Mouse (Mus musculus) intestine, embryonic 16.5 days (tissue): ENCODE measurements at regions not wholly inside any gene's neighbourhood (a gene's known extent, or its start where the extent isn't known, plus 50 kb on each side); places are given as distances from the start of the nearest gene placed in this dataset.

Experiments
- ATAC-seq: fragments of 200-750 bp; cut with Nextera tagmentation; 2 replicates; pipeline ENCODE4 v1.8.0; 2017; ENCODE audit warnings: moderate TSS enrichment, moderate library complexity
- H3K27ac ChIP-seq: fragments of 300-500 bp; sonication (generic); 2 replicates; pipeline ENCODE4 v1.5.1; 2014; ENCODE audit warnings: mild to moderate bottlenecking, low read length
- H3K27me3 ChIP-seq: fragments of 300-500 bp; sonication (generic); replicated peaks from 2 replicates; pipeline ENCODE4 v1.6.1; 2014; ENCODE audit warnings: low read length, control low read depth, mixed read lengths; ENCODE audit not compliant: control insufficient read depth, insufficient read depth
- H3K36me3 ChIP-seq: fragments of 300-500 bp; sonication (generic); 2 replicates; pipeline ENCODE4 v1.6.1; 2014; ENCODE audit warnings: low read length, control low read depth; ENCODE audit not compliant: control insufficient read depth, insufficient read depth
- H3K4me1 ChIP-seq: fragments of 300-500 bp; sonication (generic); 2 replicates; pipeline ENCODE4 v1.6.1; 2014; ENCODE audit warnings: low read length, control low read depth, mixed read lengths; ENCODE audit not compliant: control insufficient read depth, insufficient read depth
- H3K4me2 ChIP-seq: fragments of 300-500 bp; sonication (generic); 2 replicates; pipeline ENCODE4 v1.6.1; 2014; ENCODE audit warnings: low read depth, low read length, control low read depth
- H3K4me3 ChIP-seq: fragments of 300-500 bp; sonication (generic); 2 replicates; pipeline ENCODE4 v1.5.1; 2014; ENCODE audit warnings: mild to moderate bottlenecking, low read length
- H3K9ac ChIP-seq: fragments of 300-500 bp; sonication (generic); 2 replicates; pipeline ENCODE4 v1.6.1; 2014; ENCODE audit warnings: low read depth, low read length
- H3K9me3 ChIP-seq: fragments of 300-500 bp; sonication (generic); 2 replicates; pipeline ENCODE4 v1.6.1; 2016; ENCODE audit warnings: low read length, control low read depth; ENCODE audit not compliant: control insufficient read depth
- WGBS: fragments of 180-500 bp; shearing (Covaris S2); extraction: QIAGEN DNeasy Blood & Tissue Kit; methylation state at CpG from one replicate; pipeline ENCODE4 v1.1.7; 2014; 5-methylcytosine and 5-hydroxymethylcytosine counted together

GRCm38 (mm10) chr13:94619511-94619910, 169.2 kb upstream of the Tbca start:
- no peak overlapping the region for H3K4me2 ChIP-seq
- no peak overlapping the region for H3K9ac ChIP-seq
- WGBS = 67% methylated on average over 4 of the region's 4 CpGs
- H3K27ac ChIP-seq = no peak overlapping the region
- ATAC-seq = no peak
- H3K9me3 ChIP-seq = no peaks in the 10 kb centered on the region
- H3K4me1 ChIP-seq = no peaks in the 10 kb centered on the region
- H3K27me3 ChIP-seq = no peaks in the 10 kb centered on the region
- no peak overlapping the region for H3K4me3 ChIP-seq
- no peaks in the 10 kb centered on the region for H3K36me3 ChIP-seq

GRCm38 (mm10) chr13:94630055-94630454, 158.7 kb upstream of the Tbca start:
- no peak overlapping the region for H3K4me3 ChIP-seq
- H3K9ac ChIP-seq = no peak overlapping the region
- no peaks in the 10 kb centered on the region for H3K9me3 ChIP-seq
- no peaks in the 10 kb centered on the region for H3K27me3 ChIP-seq
- ATAC-seq = no peak
- H3K4me2 ChIP-seq = no peak overlapping the region
- H3K36me3 ChIP-seq = no peaks in the 10 kb centered on the region
- H3K4me1 ChIP-seq = no peaks in the 10 kb centered on the region
- WGBS = 68% methylated on average over 1 of the region's 1 CpGs
- H3K27ac ChIP-seq = no peak overlapping the region

GRCm38 (mm10) chr13:94630685-94631084, 158.0 kb upstream of the Tbca start:
- Histone ChIP-seq H3K36me3 (no peaks in the 10 kb centered on the region), H3K9ac (no peak overlapping the region), H3K27ac (no peak overlapping the region), H3K9me3 (no peaks in the 10 kb centered on the region), H3K4me3 (no peak overlapping the region), H3K4me2 (no peak overlapping the region), H3K27me3 (no peaks in the 10 kb centered on the region), H3K4me1 (no peaks in the 10 kb centered on the region)
- ATAC-seq = no peak
- 93% methylated on average over 6 of the region's 6 CpGs for WGBS

GRCm38 (mm10) chr13:94632730-94633129, 156.0 kb upstream of the Tbca start:
- Histone ChIP-seq H3K36me3 (no peaks in the 10 kb centered on the region), H3K9ac (no peak overlapping the region), H3K27me3 (no peaks in the 10 kb centered on the region), H3K4me2 (no peak overlapping the region), H3K27ac (no peak overlapping the region), H3K4me3 (no peak overlapping the region), H3K9me3 (no peaks in the 10 kb centered on the region), H3K4me1 (no peaks in the 10 kb centered on the region)
- 42% methylated on average over 5 of the region's 5 CpGs for WGBS
- ATAC-seq = no peak

- Histone ChIP-seq H3K27me3 (no peaks in the 10 kb centered on the region), H3K4me2 (no peak overlapping the region), H3K27ac (no peak overlapping the region), H3K9me3 (no peaks in the 10 kb centered on the region), H3K36me3 (no peaks in the 10 kb centered on the region), H3K4me1 (no peaks in the 10 kb centered on the region), H3K4me3 (no peak overlapping the region), H3K9ac (no peak overlapping the region)
- no peak for ATAC-seq
- 69% methylated on average over 5 of the region's 5 CpGs for WGBS
These were observed 148.4 kb upstream of the Tbca start for GRCm38 (mm10) chr13:94640336-94640735.

- Histone ChIP-seq H3K9ac (no peak overlapping the region), H3K27ac (no peak overlapping the region), H3K4me1 (no peaks in the 10 kb centered on the region), H3K4me2 (no peak overlapping the region), H3K9me3 (no peaks in the 10 kb centered on the region), H3K27me3 (no peaks in the 10 kb centered on the region), H3K36me3 (no peaks in the 10 kb centered on the region), H3K4me3 (no peak overlapping the region)
- WGBS = 70% methylated on average over 19 of the region's 19 CpGs
- no peak for ATAC-seq
These were observed 143.2 kb upstream of the Tbca start for GRCm38 (mm10) chr13:94645241-94646206.

GRCm38 (mm10) chr13:94646326-94646725, 142.4 kb upstream of the Tbca start:
- H3K27me3 ChIP-seq = no peaks in the 10 kb centered on the region
- H3K27ac ChIP-seq = no peak overlapping the region
- H3K4me2 ChIP-seq = no peak overlapping the region
- no peaks in the 10 kb centered on the region for H3K4me1 ChIP-seq
- 84% methylated on average over 2 of the region's 2 CpGs for WGBS
- no peak overlapping the region for H3K9ac ChIP-seq
- no peaks in the 10 kb centered on the region for H3K36me3 ChIP-seq
- no peaks in the 10 kb centered on the region for H3K9me3 ChIP-seq
- ATAC-seq = no peak
- H3K4me3 ChIP-seq = no peak overlapping the region

GRCm38 (mm10) chr13:94646781-94647555, 141.7 kb upstream of the Tbca start:
- Histone ChIP-seq H3K27me3 (no peaks in the 10 kb centered on the region), H3K27ac (no peak overlapping the region), H3K9me3 (no peaks in the 10 kb centered on the region), H3K4me3 (no peak overlapping the region), H3K4me1 (no peaks in the 10 kb centered on the region), H3K4me2 (no peak overlapping the region), H3K36me3 (no peaks in the 10 kb centered on the region), H3K9ac (no peak overlapping the region)
- no peak for ATAC-seq
- WGBS = 59% methylated on average over 12 of the region's 12 CpGs

- Histone ChIP-seq H3K36me3 (no peaks in the 10 kb centered on the region), H3K4me3 (no peak overlapping the region), H3K9ac (no peak overlapping the region), H3K27ac (no peak overlapping the region), H3K4me2 (no peak overlapping the region), H3K27me3 (no peaks in the 10 kb centered on the region), H3K4me1 (no peaks in the 10 kb centered on the region), H3K9me3 (no peaks in the 10 kb centered on the region)
- no peak for ATAC-seq
- WGBS = 63% methylated on average over 5 of the region's 5 CpGs
These were observed 141.1 kb upstream of the Tbca start for GRCm38 (mm10) chr13:94647566-94647965.
